Mouse (Mus musculus): Measurements from ENCODE around the gene Rapgef1.
"Not testable (repeated sequence)": the region's sequence is repeated elsewhere in the genome, so short reads cannot be mapped to it uniquely, and the experiment has no call there.

Rapgef1 gene

DNA sequence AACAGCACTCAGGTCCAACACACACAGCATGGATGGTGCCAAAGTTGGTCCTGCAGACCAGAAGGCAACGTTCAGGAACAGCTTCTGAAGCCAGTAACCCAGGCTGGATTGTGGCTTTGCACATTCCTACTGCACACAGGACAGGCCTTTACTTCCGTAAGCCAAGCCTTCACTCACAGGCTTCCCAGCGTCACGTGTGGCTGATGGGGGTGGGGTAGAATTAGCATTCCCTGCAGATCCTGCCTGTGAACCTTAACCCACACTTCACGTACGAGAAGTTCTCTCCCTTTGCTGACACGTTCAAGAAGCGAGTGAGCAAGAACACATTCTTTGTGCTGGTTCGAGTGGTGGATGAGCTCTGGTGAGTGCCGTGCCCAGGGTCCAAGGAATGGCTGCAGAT is 113.0 kb downstream of the Rapgef1 start:
- DNase-seq (ENCODE audit: extremely low spot score, low read depth, low spot score), result no peak

GRCm38 (mm10) chr2:29733348-29733747 is 113.8 kb downstream of the Rapgef1 start:
- DNase-seq (ENCODE audit: extremely low spot score, low read depth, low spot score), result no peak

GRCm38 (mm10) chr2:29735708-29736107 is 116.2 kb downstream of the Rapgef1 start:
- DNase-seq (ENCODE audit: extremely low spot score, low read depth, low spot score), result no peak

DNA sequence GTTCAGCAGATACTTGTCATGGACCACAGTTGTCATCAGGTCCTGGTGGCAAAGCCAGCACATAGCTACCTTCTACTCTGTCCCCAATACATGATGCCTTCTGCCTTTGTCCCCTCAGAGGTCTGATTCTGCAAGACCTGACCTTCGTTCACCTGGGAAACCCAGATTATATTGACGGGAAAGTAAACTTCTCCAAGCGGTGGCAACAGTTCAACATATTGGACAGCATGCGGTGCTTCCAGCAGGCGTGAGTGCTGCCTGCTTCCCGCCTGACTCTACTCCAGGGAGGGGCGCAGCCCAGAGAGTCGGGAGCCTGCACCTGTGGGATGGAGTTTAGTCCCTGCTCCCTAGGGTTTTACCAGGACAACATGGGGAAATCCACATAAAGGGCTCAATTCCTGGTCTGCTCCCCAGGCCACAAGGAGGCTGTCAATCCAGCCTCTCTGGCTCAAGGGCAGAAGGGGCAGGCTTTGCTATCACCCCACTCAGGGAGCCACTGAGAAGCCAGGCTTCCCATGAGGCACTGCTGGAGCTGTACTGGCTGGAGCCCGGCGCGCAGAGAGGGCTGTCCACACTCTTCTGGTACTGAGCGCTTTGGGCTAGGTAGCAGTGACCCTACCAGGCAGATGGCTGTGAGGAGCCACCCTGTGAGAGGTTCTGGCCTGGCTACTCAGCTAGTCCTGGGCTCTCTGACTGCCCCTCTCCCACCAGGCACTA is 117.8 kb downstream of the Rapgef1 start:
- no peak for DNase-seq (ENCODE audit: extremely low spot score, low read depth, low spot score)

DNA sequence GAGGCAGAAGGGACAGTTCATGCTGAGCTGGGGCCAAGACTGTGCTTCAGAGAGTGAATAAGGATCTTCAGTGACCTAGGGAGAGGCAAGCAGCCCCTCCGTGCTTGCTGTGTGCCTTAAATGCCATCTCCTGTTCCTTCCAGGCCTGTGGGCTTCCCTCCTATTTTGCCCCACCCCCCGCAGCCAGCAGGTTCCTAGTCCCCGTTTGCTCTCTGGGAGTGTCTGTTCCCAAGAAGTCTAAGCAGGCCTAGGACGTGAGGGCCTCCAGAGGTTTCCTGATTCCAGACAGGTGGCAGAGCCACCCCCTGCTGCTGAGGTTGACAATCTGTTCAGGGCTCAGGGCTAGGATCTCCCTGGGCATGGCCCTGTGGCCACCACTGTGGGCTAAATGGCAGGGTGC is 119.3 kb downstream of the Rapgef1 start:
- DNase-seq (ENCODE audit: extremely low spot score, low read depth, low spot score), result no peak

GRCm38 (mm10) chr2:29739368-29739767 is 119.8 kb downstream of the Rapgef1 start:
- DNase-seq (ENCODE audit: extremely low spot score, low read depth, low spot score), result no peak

DNA sequence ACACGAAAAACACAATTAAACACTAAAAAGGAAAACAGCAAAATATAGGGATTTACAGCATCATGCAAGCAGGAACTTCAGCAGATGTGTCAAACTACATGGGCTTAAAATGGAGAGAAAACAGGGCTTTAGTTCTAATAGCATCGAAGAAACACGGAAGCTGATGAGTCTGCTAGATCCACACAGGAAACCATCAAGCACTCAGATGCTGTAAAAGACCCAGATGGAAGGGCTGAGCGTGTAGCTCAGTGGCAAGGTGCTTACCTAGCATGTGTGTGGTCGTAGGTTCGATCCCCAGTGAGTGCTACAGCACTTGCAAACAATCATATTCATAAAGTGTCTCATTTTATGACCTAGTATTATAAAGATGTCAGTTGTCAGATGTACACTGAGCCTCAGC is 121.7 kb downstream of the Rapgef1 start:
- no peak for DNase-seq (ENCODE audit: extremely low spot score, low read depth, low spot score)

DNA sequence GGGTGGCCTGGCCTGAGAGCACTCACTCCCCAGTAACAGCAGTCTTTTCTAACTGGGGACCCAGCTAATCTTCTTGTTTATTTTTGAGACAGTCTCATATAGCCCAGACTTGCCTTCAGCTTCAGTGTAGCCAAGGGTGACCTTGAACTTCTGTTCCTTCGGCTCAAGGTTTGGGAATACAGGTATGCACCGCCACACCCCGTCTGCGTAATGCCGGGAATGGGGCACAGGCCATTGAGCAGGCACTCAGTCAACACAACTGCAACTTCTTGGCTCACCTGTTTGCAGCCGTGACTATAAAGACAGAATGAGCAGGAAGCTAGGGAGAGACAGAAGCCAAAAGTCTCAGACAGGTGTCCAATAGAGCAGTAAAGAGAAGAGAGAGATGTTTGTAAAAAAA is 124.7 kb downstream of the Rapgef1 start:
- no peak for DNase-seq (ENCODE audit: extremely low spot score, low read depth, low spot score)

DNA sequence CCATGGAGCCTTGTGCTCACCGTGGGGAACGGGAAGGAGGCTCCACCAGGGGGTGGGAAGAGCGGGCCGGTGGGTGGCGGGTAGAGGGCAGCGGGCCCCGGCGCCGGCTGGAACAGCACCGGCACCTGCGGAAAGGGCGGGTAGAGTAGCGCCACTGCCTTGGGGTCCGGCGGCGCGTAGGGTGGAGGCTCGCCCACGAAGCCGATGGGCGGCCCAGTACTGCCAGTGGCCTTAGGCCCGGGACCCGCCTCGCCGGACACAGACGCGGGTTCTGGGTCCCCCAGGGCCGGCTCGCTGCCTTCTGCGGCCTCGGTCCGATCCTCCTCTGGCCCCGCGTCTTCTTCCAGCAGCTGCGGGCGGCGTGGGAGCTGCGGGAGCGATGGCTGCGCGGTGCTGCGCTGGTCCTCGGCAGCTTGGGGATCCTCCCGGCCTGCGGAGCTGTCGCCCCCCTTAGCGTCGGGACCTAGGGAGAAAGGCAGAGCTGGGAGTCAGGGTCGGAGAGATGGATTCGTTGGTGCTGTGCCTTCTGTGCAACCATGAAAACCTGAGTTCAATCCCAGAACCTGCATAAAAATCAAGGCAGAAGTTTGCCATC is 127.8 kb downstream of the Rapgef1 start:
- DNase-seq (ENCODE audit: extremely low spot score, low read depth, low spot score), result no peak

DNA sequence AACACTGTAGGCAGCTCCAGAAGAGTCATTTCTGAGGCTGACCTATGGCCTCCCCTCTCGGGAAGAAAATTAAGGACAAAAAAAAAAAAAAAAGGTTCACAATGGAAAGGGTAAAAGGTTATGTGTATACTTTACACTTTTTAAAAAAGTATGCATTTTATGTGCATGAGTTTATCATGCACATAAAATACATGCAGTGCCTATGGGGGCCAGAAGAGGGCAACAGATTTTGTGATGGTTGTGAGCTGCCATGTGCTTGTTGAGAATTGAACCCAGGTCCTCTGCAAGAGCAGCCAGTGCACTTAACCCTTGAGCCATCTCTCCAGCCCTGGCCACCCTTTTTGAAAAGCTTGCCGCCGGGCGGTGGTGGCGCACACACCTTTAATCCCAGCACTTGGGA is 128.3 kb downstream of the Rapgef1 start:
- DNase-seq (ENCODE audit: extremely low spot score, low read depth, low spot score), result no peak

GRCm38 (mm10) chr2:29748499-29748898 is 129.0 kb downstream of the Rapgef1 start:
- no peak for DNase-seq (ENCODE audit: extremely low spot score, low read depth, low spot score)

DNA sequence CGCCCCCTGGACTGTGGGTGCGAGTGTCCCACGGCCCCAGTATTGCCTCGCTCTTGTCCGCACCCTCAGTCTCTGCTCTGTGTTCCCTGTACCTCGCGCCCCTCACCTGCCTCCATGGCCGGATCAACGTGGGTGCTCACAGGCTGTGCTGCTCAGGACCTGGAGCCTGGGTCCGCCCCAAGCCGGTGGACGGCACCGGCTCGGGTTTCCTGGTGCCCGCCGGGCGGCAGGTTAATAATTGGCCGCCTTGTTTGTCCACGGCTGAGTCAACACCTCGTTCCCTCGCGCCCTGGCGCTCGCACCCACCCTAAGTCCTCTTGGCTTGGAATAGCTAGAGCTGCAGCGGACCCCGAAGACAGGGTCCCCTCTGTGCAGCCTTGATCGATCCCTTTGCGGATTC is 132.0 kb downstream of the Rapgef1 start, which contains the start of gene Gm13420:
Gene Gm13420 (minus strand): TSS at position 189 of the 400 bp plus-strand sequence.
- DNase-seq (ENCODE audit: extremely low spot score, low read depth, low spot score), result no peak

- no peak for DNase-seq (ENCODE audit: extremely low spot score, low read depth, low spot score)
Measured at GRCm38 (mm10) chr2:29752397-29752796, 132.9 kb downstream of the Rapgef1 start.

- DNase-seq (ENCODE audit: extremely low spot score, low read depth, low spot score), result no peak
Measured at GRCm38 (mm10) chr2:29755693-29756092, 136.2 kb downstream of the Rapgef1 start.

- DNase-seq (ENCODE audit: extremely low spot score, low read depth, low spot score), result no peak
Measured at GRCm38 (mm10) chr2:29764831-29765230, 145.3 kb downstream of the Rapgef1 start.

DNA sequence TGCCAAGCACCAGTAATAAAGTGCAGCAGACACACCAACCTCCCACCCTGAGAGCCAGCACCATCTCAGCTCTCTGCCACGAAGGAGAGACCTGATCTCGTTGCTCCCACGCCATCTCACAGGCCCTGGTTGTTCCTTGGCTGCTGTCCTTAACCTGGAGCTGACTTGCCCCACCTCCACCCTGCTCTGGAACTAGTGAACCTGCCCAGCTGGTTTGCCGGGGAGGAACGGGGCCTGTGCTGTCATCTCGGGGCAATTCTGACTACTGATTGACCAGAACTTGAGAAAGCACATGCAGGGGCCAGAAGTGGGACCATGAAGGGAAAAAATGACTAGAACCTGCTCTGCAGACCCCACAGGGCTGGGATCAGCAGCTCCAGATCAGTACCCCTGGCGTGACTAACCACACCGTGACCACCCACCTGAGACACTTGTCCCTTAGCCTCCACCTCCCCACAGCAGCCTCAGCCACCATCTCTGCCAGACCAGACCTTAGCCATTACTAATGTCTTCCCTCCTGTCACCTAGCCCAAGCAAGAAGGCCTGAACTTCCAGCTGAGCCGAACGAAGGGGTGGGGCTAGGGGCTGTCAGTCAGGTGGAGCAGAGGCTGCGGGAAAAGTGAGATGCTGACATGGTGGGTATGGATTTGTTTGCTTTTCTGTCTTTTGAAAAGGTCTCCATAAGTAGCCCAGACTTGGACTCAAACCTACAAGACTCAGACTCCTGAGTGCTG is 148.6 kb downstream of the Rapgef1 start:
- no peak for DNase-seq (ENCODE audit: extremely low spot score, low read depth, low spot score)

- DNase-seq (ENCODE audit: extremely low spot score, low read depth, low spot score), result no peak
Measured at GRCm38 (mm10) chr2:29768901-29769300, 149.4 kb downstream of the Rapgef1 start.

- DNase-seq (ENCODE audit: extremely low spot score, low read depth, low spot score), result no peak
Measured at GRCm38 (mm10) chr2:29770162-29770561, 150.6 kb downstream of the Rapgef1 start.

DNA sequence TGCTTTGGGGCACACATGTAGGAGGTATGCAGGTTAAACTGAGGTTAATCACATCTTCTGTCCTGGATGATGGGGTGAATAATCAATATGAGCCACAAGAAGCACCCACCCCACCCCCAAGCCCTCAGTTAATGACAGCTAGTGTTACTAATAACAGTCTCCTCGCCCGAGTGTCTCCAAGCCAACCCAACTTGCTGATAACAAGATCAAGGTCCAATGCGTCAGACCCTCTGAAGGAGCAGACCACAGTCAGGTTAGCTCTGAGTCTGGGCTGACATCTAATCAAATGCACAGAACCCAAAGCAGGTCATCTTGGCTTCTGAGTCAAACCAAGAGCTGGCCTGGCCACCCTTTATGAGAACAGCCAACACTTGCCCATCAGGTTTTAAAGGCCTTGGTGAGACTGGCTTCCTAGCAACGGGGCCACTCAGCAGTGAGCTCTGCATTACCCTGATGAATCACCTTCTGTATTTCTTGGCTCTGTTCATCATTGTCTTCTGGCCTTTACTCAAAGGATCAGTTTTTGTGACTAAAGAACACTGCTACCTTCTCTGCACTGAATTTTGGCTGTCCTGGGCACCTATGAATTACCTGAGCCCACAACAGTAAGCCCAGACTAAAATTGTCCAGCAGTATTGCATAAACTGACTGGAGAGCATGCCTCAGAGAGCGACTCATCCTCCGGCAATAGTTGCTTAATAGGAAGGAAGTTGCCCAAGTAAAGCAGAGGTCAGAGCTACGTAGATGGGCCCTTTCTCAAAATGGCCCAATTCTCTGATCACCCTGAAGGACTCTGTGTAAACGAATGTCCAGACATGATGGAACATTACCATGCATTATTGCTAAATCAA is 152.3 kb downstream of the Rapgef1 start:
- DNase-seq (ENCODE audit: extremely low spot score, low read depth, low spot score), result no peak

DNA sequence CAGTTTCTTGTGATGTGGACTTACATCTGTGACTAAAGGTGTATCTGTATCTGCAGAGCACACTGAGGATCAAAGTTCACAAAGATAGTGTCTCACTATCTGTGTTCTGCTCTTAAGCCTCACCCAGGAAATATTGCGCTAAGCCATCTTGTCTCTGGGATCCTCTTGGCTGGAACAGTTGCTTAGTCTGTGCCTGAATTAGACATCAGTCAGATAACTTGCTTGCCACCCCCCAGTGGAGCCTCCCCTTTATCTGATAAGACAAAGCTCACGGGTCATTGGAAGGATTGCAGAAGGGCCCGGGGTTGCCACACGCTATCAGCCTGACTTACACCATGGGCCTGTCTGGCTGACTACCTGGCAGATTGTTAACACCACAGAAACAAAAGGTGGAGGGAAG is 153.8 kb downstream of the Rapgef1 start:
- DNase-seq (ENCODE audit: extremely low spot score, low read depth, low spot score), result no peak

- DNase-seq (ENCODE audit: extremely low spot score, low read depth, low spot score), result not testable (repeated sequence)
Measured at GRCm38 (mm10) chr2:29781256-29781655, 161.7 kb downstream of the Rapgef1 start.
